Mouse (Mus musculus) forebrain, embryonic 12.5 days (tissue): ENCODE data around the gene Rftn1. TPM values are rescaled to one million over a fixed set of nuclear protein-coding genes. Genes with fewer than 3 reads are reported as not detected.
"Not testable (repeated sequence)": the region's sequence is repeated elsewhere in the genome, so short reads cannot be mapped to it uniquely, and the experiment has no call there.

Source experiments
- ATAC-seq: fragments of 200-750 bp; cut with Nextera tagmentation; 2 replicates; pipeline ENCODE4 v1.8.0; 2017; ENCODE audit warnings: moderate TSS enrichment; ENCODE audit not compliant: low FRiP score
- H3K27ac ChIP-seq: fragments of 300-500 bp; sonication (generic); 2 replicates; pipeline ENCODE4 v1.5.1; 2016; ENCODE audit warnings: mild to moderate bottlenecking
- H3K27me3 ChIP-seq: fragments of 300-500 bp; sonication (generic); 2 replicates; pipeline ENCODE4 v1.6.1; 2016; ENCODE audit warnings: mild to moderate bottlenecking
- H3K36me3 ChIP-seq: fragments of 300-500 bp; sonication (generic); replicated peaks from 2 replicates; pipeline ENCODE4 v1.6.1; 2016; ENCODE audit warnings: mild to moderate bottlenecking
- H3K4me1 ChIP-seq: fragments of 300-500 bp; sonication (generic); 2 replicates; pipeline ENCODE4 v1.6.1; 2016
- H3K4me2 ChIP-seq: fragments of 300-500 bp; sonication (generic); 2 replicates; pipeline ENCODE4 v1.6.1; 2016; ENCODE audit warnings: mild to moderate bottlenecking, moderate library complexity
- H3K4me3 ChIP-seq: fragments of 300-500 bp; sonication (generic); replicated peaks from 2 replicates; pipeline ENCODE4 v1.5.1; 2016; ENCODE audit warnings: mild to moderate bottlenecking
- H3K9ac ChIP-seq: fragments of 300-500 bp; sonication (generic); 2 replicates; pipeline ENCODE4 v1.6.1; 2016; ENCODE audit warnings: mild to moderate bottlenecking
- H3K9me3 ChIP-seq: fragments of 300-500 bp; sonication (generic); 2 replicates; pipeline ENCODE4 v1.6.1; 2016
- WGBS: fragments of 180-500 bp; shearing (Covaris S2); methylation state at CpG from one replicate; pipeline ENCODE4 v1.1.7; 2016; 5-methylcytosine and 5-hydroxymethylcytosine counted together
- polyA plus RNA-seq: library from polyadenylated mRNA; unstranded; fragments of >200 nt; fragmentation: Nextera tagmentation; extraction: Ambion mirVana; gene quantifications from 2 replicates; pipeline ENCODE4 v1.2.1, GENCODE M21; 2016

Rftn1 gene
- polyA plus RNA-seq, 1 experiment from 2014 or later: 13.4 TPM

DNA sequence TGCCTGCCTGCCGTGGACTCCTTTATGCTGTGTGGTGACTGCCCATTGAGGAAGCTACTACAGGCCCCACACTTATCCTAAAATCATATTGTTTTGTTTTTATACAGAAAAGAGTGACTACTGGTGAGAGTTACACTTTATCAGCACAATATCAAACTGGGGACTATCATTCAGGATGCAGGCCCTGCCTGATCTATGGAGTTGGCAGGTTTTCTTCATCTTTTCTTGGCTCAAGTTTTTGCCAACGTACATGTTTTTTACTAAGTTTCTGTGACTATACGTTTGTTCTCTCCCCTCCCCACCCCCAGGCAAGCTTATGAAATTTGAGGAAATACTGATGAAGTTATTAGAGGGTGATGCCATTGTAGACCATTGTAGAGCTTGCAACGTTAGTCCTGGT is 27.5 kb upstream of the Rftn1 start:
- Histone ChIP-seq H3K9ac (no peak overlapping the region), H3K36me3 (no peaks in the 10 kb centered on the region), H3K27me3 (no peaks in the 10 kb centered on the region; the same call in 1 of the 2 replicates), H3K4me3 (no peak overlapping the region), H3K4me1 (no peaks in the 10 kb centered on the region), H3K4me2 (no peak overlapping the region), H3K9me3 (no peaks in the 10 kb centered on the region), H3K27ac (no peak overlapping the region)
- ATAC-seq: no peak
- WGBS: 77% methylated on average over 4 of the region's 4 CpGs

DNA sequence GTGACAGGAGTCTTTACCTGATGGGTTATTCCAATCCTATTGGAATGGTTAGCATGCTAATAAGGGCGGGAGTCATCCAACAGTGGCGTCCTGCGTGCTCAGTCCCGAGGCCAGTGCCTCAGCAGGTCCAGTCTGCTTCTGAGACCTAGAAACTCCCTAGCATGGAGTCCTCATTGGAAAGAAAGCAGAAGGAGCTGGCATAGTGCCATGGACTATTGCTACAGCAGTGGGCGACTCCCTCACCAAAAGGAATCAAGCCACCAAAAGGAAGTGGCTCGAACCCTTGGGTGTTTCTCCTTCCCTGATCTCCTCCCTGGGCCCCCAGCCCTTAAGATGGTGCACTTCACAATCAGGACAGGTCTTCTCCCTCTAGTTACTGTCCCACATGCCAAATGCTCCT is 24.6 kb upstream of the Rftn1 start:
- Histone ChIP-seq H3K9me3 (no peaks in the 10 kb centered on the region), H3K9ac (no peak overlapping the region), H3K4me2 (no peak overlapping the region), H3K36me3 (no peaks in the 10 kb centered on the region), H3K4me3 (no peak overlapping the region), H3K4me1 (no peaks in the 10 kb centered on the region), H3K27me3 (no peaks in the 10 kb centered on the region; the same call in 1 of the 2 replicates), H3K27ac (no peak overlapping the region)
- WGBS: 91% methylated on average over 6 of the region's 6 CpGs
- no peak for ATAC-seq

GRCm38 (mm10) chr17:50213117-50213516 is 22.6 kb upstream of the Rftn1 start:
- Histone ChIP-seq H3K9ac (no peak overlapping the region), H3K9me3 (no peaks in the 10 kb centered on the region), H3K4me1 (no peaks in the 10 kb centered on the region), H3K4me2 (no peak overlapping the region), H3K36me3 (no peaks in the 10 kb centered on the region), H3K4me3 (no peak overlapping the region), H3K27ac (no peak overlapping the region), H3K27me3 (no peaks in the 10 kb centered on the region; the same call in 1 of the 2 replicates)
- 85% methylated on average over 4 of the region's 4 CpGs for WGBS
- no peak for ATAC-seq

DNA sequence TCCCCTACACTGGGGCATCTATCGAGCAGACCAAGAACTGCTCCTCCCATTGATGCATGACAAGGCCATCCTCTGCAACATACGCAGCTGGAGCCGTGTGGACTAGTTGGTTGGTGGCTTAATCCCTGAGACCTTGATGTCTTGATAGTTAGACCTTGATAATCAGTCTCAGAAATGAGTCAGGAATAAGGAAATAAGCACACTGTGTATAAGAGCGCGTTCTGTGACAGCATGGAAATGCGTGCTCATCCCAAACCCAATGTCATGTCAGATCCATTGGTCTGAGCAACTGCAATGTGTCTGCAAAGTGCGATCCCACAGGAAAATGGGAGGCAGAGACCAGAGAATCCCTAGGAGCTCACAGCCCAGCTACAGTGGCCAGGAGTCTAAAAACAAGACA is 21.3 kb upstream of the Rftn1 start:
- H3K27me3 ChIP-seq: no peaks in the 10 kb centered on the region; the same call in 1 of the 2 replicates
- no peak overlapping the region for H3K4me2 ChIP-seq
- H3K27ac ChIP-seq: no peak overlapping the region
- ATAC-seq: no peak
- no peaks in the 10 kb centered on the region for H3K36me3 ChIP-seq
- WGBS: 94% methylated on average over 7 of the region's 7 CpGs
- H3K9ac ChIP-seq: no peak overlapping the region
- no peak overlapping the region for H3K4me3 ChIP-seq
- H3K9me3 ChIP-seq: no peaks in the 10 kb centered on the region
- H3K4me1 ChIP-seq: no peaks in the 10 kb centered on the region

DNA sequence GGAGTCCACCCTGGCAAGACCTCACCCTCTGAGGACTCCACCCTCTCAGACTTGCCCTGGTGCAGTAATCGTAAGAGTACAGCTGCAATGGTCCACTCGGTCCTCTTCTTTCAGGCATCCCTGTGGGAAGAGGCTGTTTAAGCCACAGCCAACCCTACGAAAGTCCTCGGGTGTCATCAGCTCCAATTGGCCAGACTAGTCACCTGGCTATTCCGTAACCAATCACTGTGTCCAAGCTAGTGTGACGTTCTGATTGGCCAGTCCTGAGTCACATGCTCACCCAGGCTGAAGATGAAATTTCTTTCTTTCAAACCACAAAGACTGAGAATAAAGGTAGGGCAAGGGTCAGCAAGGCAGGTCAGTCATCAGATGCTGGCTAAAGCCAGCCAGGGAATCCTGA is 19.4 kb upstream of the Rftn1 start:
- H3K4me1 ChIP-seq: no peaks in the 10 kb centered on the region
- H3K36me3 ChIP-seq: no peaks in the 10 kb centered on the region
- ATAC-seq: no peak
- 96% methylated on average over 6 of the region's 6 CpGs for WGBS
- H3K27ac ChIP-seq: no peak overlapping the region
- H3K4me2 ChIP-seq: no peak overlapping the region
- H3K9me3 ChIP-seq: no peaks in the 10 kb centered on the region
- no peak overlapping the region for H3K9ac ChIP-seq
- H3K27me3 ChIP-seq: no peaks in the 10 kb centered on the region
- no peak overlapping the region for H3K4me3 ChIP-seq

DNA sequence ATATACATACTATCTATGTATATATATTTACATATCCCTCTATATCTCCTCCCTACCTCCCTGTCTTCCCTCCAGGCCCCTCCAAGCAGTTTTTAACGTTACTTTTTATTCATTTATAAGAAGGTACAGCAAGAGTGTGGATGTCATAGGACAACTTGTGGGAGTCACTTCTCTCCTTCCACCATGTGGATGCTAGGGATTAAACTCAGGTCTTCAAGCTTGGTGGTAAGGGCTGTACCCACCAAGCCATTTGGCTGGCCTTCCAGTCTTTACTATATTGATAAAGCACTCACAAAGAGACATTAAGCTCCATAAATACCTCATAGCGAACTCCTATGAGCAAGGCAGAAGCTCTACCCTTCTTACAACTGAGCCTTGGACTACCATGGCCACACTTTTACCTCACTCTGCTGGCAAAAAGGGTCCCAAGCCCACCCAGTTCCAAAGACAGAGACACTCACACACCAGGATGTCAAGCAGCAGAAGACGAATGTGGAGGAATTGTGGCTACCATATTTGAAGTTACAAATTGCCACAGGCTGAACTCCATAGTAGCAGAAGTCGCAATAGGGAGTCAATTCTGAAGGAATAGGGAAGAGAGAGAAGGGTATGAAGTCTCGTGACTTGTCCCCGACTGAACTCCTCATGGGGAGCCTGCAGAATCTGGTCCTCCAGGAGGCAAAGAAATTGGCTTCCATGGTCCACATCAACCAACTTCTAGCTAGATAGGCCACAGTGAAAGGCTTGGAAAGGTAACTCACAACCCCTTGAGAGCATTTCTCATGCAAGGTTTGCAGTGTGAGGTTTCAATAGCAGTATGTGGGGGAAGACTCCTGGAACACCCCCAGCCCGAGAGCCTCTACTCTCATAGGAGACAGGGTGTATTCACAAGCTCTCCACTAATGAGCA is 17.9 kb upstream of the Rftn1 start:
- Histone ChIP-seq H3K4me3 (no peak overlapping the region), H3K9me3 (no peaks in the 10 kb centered on the region), H3K9ac (no peak overlapping the region), H3K27me3 (no peaks in the 10 kb centered on the region), H3K27ac (no peak overlapping the region), H3K36me3 (no peaks in the 10 kb centered on the region), H3K4me2 (no peak overlapping the region), H3K4me1 (no peaks in the 10 kb centered on the region)
- ATAC-seq: no peak
- WGBS: 84% methylated on average over 7 of the region's 7 CpGs

- H3K4me3 ChIP-seq, H3K27ac ChIP-seq, H3K9me3 ChIP-seq, H3K4me2 ChIP-seq, H3K27me3 ChIP-seq, ATAC-seq, H3K36me3 ChIP-seq, H3K9ac ChIP-seq, H3K4me1 ChIP-seq: not testable (repeated sequence)
- 92% methylated on average over 1 of the region's 1 CpGs for WGBS
These were observed 15.8 kb upstream of the Rftn1 start for GRCm38 (mm10) chr17:50206262-50206661.

- H3K27me3 ChIP-seq, H3K9me3 ChIP-seq, H3K4me1 ChIP-seq, H3K9ac ChIP-seq, H3K4me2 ChIP-seq, H3K36me3 ChIP-seq, H3K27ac ChIP-seq, H3K4me3 ChIP-seq, ATAC-seq: not testable (repeated sequence)
- 93% methylated on average over 2 of the region's 2 CpGs for WGBS
These were observed 15.4 kb upstream of the Rftn1 start for GRCm38 (mm10) chr17:50205840-50206239.

GRCm38 (mm10) chr17:50205152-50205782 is 14.8 kb upstream of the Rftn1 start:
- 88% methylated on average over 1 of the region's 1 CpGs for WGBS
- no peak overlapping the region for H3K4me3 ChIP-seq
- no peak overlapping the region for H3K4me2 ChIP-seq
- no peak overlapping the region for H3K9ac ChIP-seq
- no peak for ATAC-seq
- no peaks in the 10 kb centered on the region for H3K4me1 ChIP-seq
- H3K36me3 ChIP-seq: no peaks in the 10 kb centered on the region
- no peaks in the 10 kb centered on the region for H3K9me3 ChIP-seq
- H3K27me3 ChIP-seq: peaks cover 8% of the 10 kb centered on the region; the same call in 1 of the 2 replicates
- H3K27ac ChIP-seq: no peak overlapping the region

- no peaks in the 10 kb centered on the region for H3K9me3 ChIP-seq
- 92% methylated on average over 12 of the region's 12 CpGs for WGBS
- H3K4me3 ChIP-seq: no peak overlapping the region
- no peak overlapping the region for H3K27ac ChIP-seq
- no peak overlapping the region for H3K9ac ChIP-seq
- no peak overlapping the region for H3K4me2 ChIP-seq
- peaks cover 8% of the 10 kb centered on the region; the same call in 1 of the 2 replicates for H3K27me3 ChIP-seq
- H3K4me1 ChIP-seq: no peaks in the 10 kb centered on the region
- no peak for ATAC-seq
- H3K36me3 ChIP-seq: no peaks in the 10 kb centered on the region
These were observed 11.5 kb upstream of the Rftn1 start for GRCm38 (mm10) chr17:50201828-50202445.

DNA sequence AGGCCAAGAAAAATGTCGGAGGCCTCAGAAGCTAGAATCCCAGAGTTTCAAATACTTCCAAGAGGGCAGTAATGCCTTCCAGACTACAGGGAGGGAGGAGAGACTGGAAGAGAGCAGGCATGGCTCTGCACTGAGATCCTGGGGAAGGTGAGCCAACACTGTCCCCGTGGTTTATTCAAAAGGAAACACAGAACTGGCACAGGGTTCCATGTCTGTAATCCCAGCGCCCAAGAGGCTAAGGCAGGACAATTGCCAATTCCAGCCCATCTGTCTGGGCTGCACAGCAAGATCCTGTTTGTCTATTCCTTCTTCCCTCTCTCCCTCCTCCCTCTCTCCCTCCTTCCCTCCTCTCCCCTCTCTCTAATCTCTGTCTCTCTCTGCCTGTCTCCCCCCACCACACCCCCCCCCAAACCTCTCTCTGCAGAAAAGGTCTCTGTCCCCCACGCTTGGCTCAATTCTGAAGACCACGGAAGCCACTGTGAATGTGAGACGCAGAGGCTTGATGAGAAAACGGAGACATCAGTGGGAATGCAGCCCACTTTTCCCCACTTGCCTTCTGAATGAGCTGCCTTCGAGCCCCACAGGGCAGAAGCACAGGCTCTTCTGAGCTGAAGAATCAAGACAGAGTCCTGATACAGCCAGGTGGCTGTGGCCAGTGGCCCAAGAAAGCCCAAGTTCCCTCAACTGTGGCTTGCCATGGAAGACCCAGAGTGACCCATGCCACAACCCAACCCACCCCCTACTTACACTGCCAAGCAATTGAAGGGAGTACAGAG is 8.8 kb upstream of the Rftn1 start:
- no peaks in the 10 kb centered on the region for H3K36me3 ChIP-seq
- H3K27ac ChIP-seq: no peak overlapping the region
- no peak for ATAC-seq
- H3K9ac ChIP-seq: no peak overlapping the region
- 81% methylated on average over 8 of the region's 8 CpGs for WGBS
- H3K4me1 ChIP-seq: 0 out of 2 replicates have a peak, but pooled peaks cover 2% of the 10 kb centered on the region
- H3K9me3 ChIP-seq: no peaks in the 10 kb centered on the region
- H3K4me3 ChIP-seq: no peak overlapping the region
- no peak overlapping the region for H3K4me2 ChIP-seq
- peaks cover 13% of the 10 kb centered on the region; the same call in 1 of the 2 replicates for H3K27me3 ChIP-seq

GRCm38 (mm10) chr17:50197572-50197971 is 7.1 kb upstream of the Rftn1 start:
- Histone ChIP-seq H3K4me2 (no peak overlapping the region), H3K27ac (no peak overlapping the region), H3K36me3 (no peaks in the 10 kb centered on the region), H3K4me3 (no peak overlapping the region), H3K4me1 (peaks cover 15% of the 10 kb centered on the region; the same call in 1 of the 2 replicates), H3K9me3 (no peaks in the 10 kb centered on the region), H3K27me3 (peaks cover 14% of the 10 kb centered on the region), H3K9ac (no peak overlapping the region)
- no peak for ATAC-seq
- 86% methylated on average over 4 of the region's 4 CpGs for WGBS
